Mouse (Mus musculus) heart, postnatal 0 days (tissue): ENCODE measurements at regions not wholly inside any gene's neighbourhood (a gene's known extent, or its start where the extent isn't known, plus 50 kb on each side); places are given as distances from the start of the nearest gene placed in this dataset.

ENCODE experiments used
- CTCF ChIP-seq: IDR thresholded peaks from 2 replicates; pipeline ENCODE4 v1.5.1; 2016; ENCODE audit warnings: antibody characterized with exemption, control low read depth, low read depth
- EP300 ChIP-seq: IDR thresholded peaks from 2 replicates; pipeline ENCODE4 v1.6.1; 2016; ENCODE audit warnings: antibody characterized with exemption, low read depth

- TF ChIP-seq CTCF (no peak), EP300 (no peak)
Observed at GRCm38 (mm10) chr13:97376232-97376523, 135.3 kb downstream of the Enc1 start.
